Mouse (Mus musculus): ENCODE results near the gene Cpeb2. TPM values are rescaled to one million over a fixed set of nuclear protein-coding genes. Genes with fewer than 3 reads are reported as not detected.

Cpeb2 gene
- polyA plus RNA-seq (2016; fragmentation: Nextera tagmentation; extraction: Ambion mirVana), result 0.69 and 1.1 TPM in 2 replicates

- no peaks in the 10 kb centered on the region for H3K36me3 ChIP-seq (replicated peaks)
- H3K27me3 ChIP-seq (ENCODE audit: poor library complexity, severe bottlenecking), result peaks cover 47% of the 10 kb centered on the region
- no peaks in the 10 kb centered on the region for H3K9me3 ChIP-seq
- H3K27ac ChIP-seq, result peak within 1 kb of the TSS; percentile 93
- peak; percentile 89 for DNase-seq (ENCODE audit: extremely low spot score, low spot score)
- peak within 1 kb of the TSS; percentile 81 for H3K4me3 ChIP-seq
- under 1% methylated on average over 89 of the region's 89 CpGs for WGBS
- peaks cover 17% of the 10 kb centered on the region for H3K4me1 ChIP-seq
These were observed at the start of gene Cpeb2 for GRCm38 (mm10) chr5:43232480-43233315. Gene Cpeb2 (plus strand): TSS chr5:43233170.

GRCm38 (mm10) chr5:43183556-43183955 is 49.4 kb upstream of the Cpeb2 start:
- no peak overlapping the region for H3K27ac ChIP-seq
- H3K4me3 ChIP-seq, result no peak overlapping the region
- no peaks in the 10 kb centered on the region for H3K4me1 ChIP-seq
- no peak for DNase-seq (ENCODE audit: extremely low spot score, low spot score)
- H3K27me3 ChIP-seq (ENCODE audit: poor library complexity, severe bottlenecking), result no peaks in the 10 kb centered on the region
- H3K36me3 ChIP-seq (replicated peaks), result no peaks in the 10 kb centered on the region
- no peaks in the 10 kb centered on the region for H3K9me3 ChIP-seq

- Histone ChIP-seq H3K27me3 (ENCODE audit: poor library complexity, severe bottlenecking) (no peaks in the 10 kb centered on the region), H3K27ac (no peak overlapping the region), H3K36me3 (replicated peaks) (no peaks in the 10 kb centered on the region), H3K4me3 (no peak overlapping the region), H3K4me1 (no peaks in the 10 kb centered on the region), H3K9me3 (no peaks in the 10 kb centered on the region)
- 81% methylated on average over 3 of the region's 3 CpGs for WGBS
- no peak for DNase-seq (ENCODE audit: extremely low spot score, low spot score)
These were observed 48.1 kb upstream of the Cpeb2 start for GRCm38 (mm10) chr5:43184834-43185233.

- DNase-seq (ENCODE audit: extremely low spot score, low spot score), result no peak
- Histone ChIP-seq H3K27ac (no peak overlapping the region), H3K9me3 (no peaks in the 10 kb centered on the region), H3K4me3 (no peak overlapping the region), H3K36me3 (replicated peaks) (no peaks in the 10 kb centered on the region), H3K27me3 (ENCODE audit: poor library complexity, severe bottlenecking) (no peaks in the 10 kb centered on the region), H3K4me1 (no peaks in the 10 kb centered on the region)
- 84% methylated on average over 3 of the region's 3 CpGs for WGBS
These were observed 47.5 kb upstream of the Cpeb2 start for GRCm38 (mm10) chr5:43185478-43185877.

GRCm38 (mm10) chr5:43200686-43201085 is 32.3 kb upstream of the Cpeb2 start:
- 87% methylated on average over 4 of the region's 4 CpGs for WGBS
- H3K27me3 ChIP-seq (ENCODE audit: poor library complexity, severe bottlenecking), result no peaks in the 10 kb centered on the region
- H3K27ac ChIP-seq, result no peak overlapping the region
- no peaks in the 10 kb centered on the region for H3K9me3 ChIP-seq
- no peaks in the 10 kb centered on the region for H3K4me1 ChIP-seq
- no peaks in the 10 kb centered on the region for H3K36me3 ChIP-seq (replicated peaks)
- no peak for DNase-seq (ENCODE audit: extremely low spot score, low spot score)
- no peak overlapping the region for H3K4me3 ChIP-seq

- no peak overlapping the region for H3K4me3 ChIP-seq
- no peaks in the 10 kb centered on the region for H3K36me3 ChIP-seq (replicated peaks)
- H3K27me3 ChIP-seq (ENCODE audit: poor library complexity, severe bottlenecking), result no peaks in the 10 kb centered on the region
- no peak for DNase-seq (ENCODE audit: extremely low spot score, low spot score)
- no peaks in the 10 kb centered on the region for H3K9me3 ChIP-seq
- 89% methylated on average over 6 of the region's 6 CpGs for WGBS
- no peak overlapping the region for H3K27ac ChIP-seq
- H3K4me1 ChIP-seq, result no peaks in the 10 kb centered on the region
These were observed 26.4 kb upstream of the Cpeb2 start for GRCm38 (mm10) chr5:43206495-43207053.

- 49% methylated on average over 4 of the region's 4 CpGs for WGBS
- no peaks in the 10 kb centered on the region for H3K4me1 ChIP-seq
- DNase-seq (ENCODE audit: extremely low spot score, low spot score), result no peak
- no peaks in the 10 kb centered on the region for H3K9me3 ChIP-seq
- H3K27ac ChIP-seq, result no peak overlapping the region
- no peaks in the 10 kb centered on the region for H3K36me3 ChIP-seq (replicated peaks)
- H3K4me3 ChIP-seq, result no peak overlapping the region
- no peaks in the 10 kb centered on the region for H3K27me3 ChIP-seq (ENCODE audit: poor library complexity, severe bottlenecking)
These were observed 15.5 kb upstream of the Cpeb2 start for GRCm38 (mm10) chr5:43217468-43217867.

- no peak overlapping the region for H3K27ac ChIP-seq
These were observed 14.8 kb upstream of the Cpeb2 start for GRCm38 (mm10) chr5:43217987-43218846.

GRCm38 (mm10) chr5:43218847-43219132 is 14.2 kb upstream of the Cpeb2 start:
- Histone ChIP-seq H3K9me3 (no peaks in the 10 kb centered on the region), H3K4me1 (no peaks in the 10 kb centered on the region), H3K27ac (no peak overlapping the region), H3K27me3 (ENCODE audit: poor library complexity, severe bottlenecking) (no peaks in the 10 kb centered on the region), H3K4me3 (no peak overlapping the region), H3K36me3 (replicated peaks) (no peaks in the 10 kb centered on the region)
- no peak for DNase-seq (ENCODE audit: extremely low spot score, low spot score)
- WGBS, result 64% methylated on average over 1 of the region's 1 CpGs

More at GRCm38 (mm10) chr5:43217987-43218846, 14.8 kb upstream of the Cpeb2 start:
- Histone ChIP-seq H3K4me3 (no peak overlapping the region), H3K9me3 (no peaks in the 10 kb centered on the region), H3K4me1 (no peaks in the 10 kb centered on the region), H3K36me3 (replicated peaks) (no peaks in the 10 kb centered on the region), H3K27me3 (ENCODE audit: poor library complexity, severe bottlenecking) (no peaks in the 10 kb centered on the region)
- no peak for DNase-seq (ENCODE audit: extremely low spot score, low spot score)
- 81% methylated on average over 10 of the region's 10 CpGs for WGBS

GRCm38 (mm10) chr5:43223359-43223758 is 9.6 kb upstream of the Cpeb2 start:
- no peak overlapping the region for H3K27ac ChIP-seq
- no peaks in the 10 kb centered on the region for H3K4me1 ChIP-seq
- 78% methylated on average over 4 of the region's 4 CpGs for WGBS
- H3K9me3 ChIP-seq, result no peaks in the 10 kb centered on the region
- H3K27me3 ChIP-seq (ENCODE audit: poor library complexity, severe bottlenecking), result no peaks in the 10 kb centered on the region
- DNase-seq (ENCODE audit: extremely low spot score, low spot score), result no peak
- H3K4me3 ChIP-seq, result no peak overlapping the region
- no peaks in the 10 kb centered on the region for H3K36me3 ChIP-seq (replicated peaks)

GRCm38 (mm10) chr5:43224245-43224644 is 8.7 kb upstream of the Cpeb2 start:
- Histone ChIP-seq H3K27ac (no peak overlapping the region), H3K4me3 (no peak overlapping the region), H3K4me1 (no peaks in the 10 kb centered on the region), H3K9me3 (no peaks in the 10 kb centered on the region), H3K27me3 (ENCODE audit: poor library complexity, severe bottlenecking) (0 out of 2 replicates have a peak, but pooled peaks cover 1% of the 10 kb centered on the region), H3K36me3 (replicated peaks) (no peaks in the 10 kb centered on the region)
- WGBS, result 72% methylated on average over 3 of the region's 3 CpGs
- no peak for DNase-seq (ENCODE audit: extremely low spot score, low spot score)

GRCm38 (mm10) chr5:43226160-43226559 is 6.8 kb upstream of the Cpeb2 start:
- no peaks in the 10 kb centered on the region for H3K9me3 ChIP-seq
- no peak for DNase-seq (ENCODE audit: extremely low spot score, low spot score)
- H3K36me3 ChIP-seq (replicated peaks), result no peaks in the 10 kb centered on the region
- H3K27me3 ChIP-seq (ENCODE audit: poor library complexity, severe bottlenecking), result peaks cover 16% of the 10 kb centered on the region
- H3K4me1 ChIP-seq, result no peaks in the 10 kb centered on the region
- H3K27ac ChIP-seq, result no peak overlapping the region
- H3K4me3 ChIP-seq, result no peak overlapping the region

- H3K9me3 ChIP-seq, result no peaks in the 10 kb centered on the region
- no peak overlapping the region for H3K27ac ChIP-seq
- peaks cover 20% of the 10 kb centered on the region for H3K27me3 ChIP-seq (ENCODE audit: poor library complexity, severe bottlenecking)
- peaks cover 3% of the 10 kb centered on the region; the same call in 1 of the 2 replicates for H3K4me1 ChIP-seq
- no peaks in the 10 kb centered on the region for H3K36me3 ChIP-seq (replicated peaks)
- 86% methylated on average over 5 of the region's 5 CpGs for WGBS
- H3K4me3 ChIP-seq, result no peak overlapping the region
- DNase-seq (ENCODE audit: extremely low spot score, low spot score), result no peak
These were observed 5.4 kb upstream of the Cpeb2 start for GRCm38 (mm10) chr5:43227607-43228006.

All from forebrain, embryonic 10.5 days (tissue).